Mouse (Mus musculus): ENCODE measurements around the gene Cdh22. TPM values are rescaled to one million over a fixed set of nuclear protein-coding genes. Genes with fewer than 3 reads are reported as not detected.

Cdh22 gene
- polyA plus RNA-seq, 1 experiment = 0.19 TPM

DNA sequence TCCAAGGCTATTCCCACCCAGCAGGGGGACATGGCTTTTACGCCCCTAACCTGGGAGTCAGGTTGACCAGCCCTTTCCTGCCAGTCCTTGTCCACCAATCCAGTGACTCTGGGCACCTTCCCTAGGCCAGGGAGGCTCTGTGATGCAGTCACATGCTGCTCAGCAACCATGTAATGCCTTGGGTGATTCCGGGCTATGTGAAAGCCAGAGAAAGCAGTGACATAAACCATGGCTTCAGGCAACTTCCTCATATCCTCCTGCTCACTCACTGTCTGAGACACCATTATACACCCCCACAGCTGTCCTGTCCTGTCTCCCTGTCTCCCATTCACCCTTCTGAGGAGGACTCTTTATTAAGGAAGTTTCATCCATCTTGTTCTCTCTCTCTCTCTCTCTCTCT is 144.0 kb downstream of the Cdh22 start, which contains the start of gene 1700025C18Rik:
1700025C18Rik (minus strand) TSS at position 101 of the 400 bp plus-strand sequence.
- 82% methylated on average over 2 of the region's 2 CpGs for WGBS
- no peak for TF ChIP-seq POLR2A (IDR thresholded peaks at IDR 0.05; ENCODE audit: low read depth, low read length)
- TF ChIP-seq CTCF (conservative IDR thresholded peaks at IDR 0.05; ENCODE audit: insufficient read depth, insufficient read length, low read depth, low read length) = no peak

DNA sequence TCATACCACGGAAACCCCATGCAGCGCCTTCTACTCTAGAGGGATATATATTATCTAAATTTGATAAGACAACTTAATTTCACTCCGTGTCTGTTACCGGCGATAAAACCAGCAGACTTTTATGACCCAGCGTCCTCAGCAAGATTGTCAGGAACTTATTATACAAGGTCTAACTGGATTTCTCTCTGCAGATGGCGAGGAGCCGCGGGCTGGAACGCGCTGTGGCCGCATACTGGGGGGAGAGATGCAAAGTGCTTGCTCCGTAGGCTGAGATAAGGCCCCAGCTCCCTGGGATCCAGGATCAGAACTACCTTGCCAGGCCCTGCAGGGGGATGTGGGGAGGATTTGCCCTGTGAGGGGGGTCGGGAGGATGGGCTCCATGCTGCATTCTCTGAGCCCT is 145.2 kb downstream of the Cdh22 start:
- H3K4me1 ChIP-seq (ENCODE audit: control insufficient read depth, insufficient read depth, low read length) = no peaks in the 10 kb centered on the region
- 38% methylated on average over 14 of the region's 14 CpGs for WGBS
- no peak overlapping the region for H3K4me3 ChIP-seq (ENCODE audit: insufficient read depth, low read depth, low read length)
- no peak for DNase-seq
- H3K27ac ChIP-seq (ENCODE audit: insufficient read depth, low read depth, low read length) = no peak overlapping the region
- no peaks in the 10 kb centered on the region for H3K36me3 ChIP-seq (ENCODE audit: control insufficient read depth, insufficient read depth, low read length)
- H3K27me3 ChIP-seq (replicated peaks; ENCODE audit: control insufficient read depth, insufficient read depth, low read length) = no peaks in the 10 kb centered on the region
- TF ChIP-seq POLR2A (IDR thresholded peaks at IDR 0.05; ENCODE audit: low read depth, low read length) (no peak), CTCF (conservative IDR thresholded peaks at IDR 0.05; ENCODE audit: insufficient read depth, insufficient read length, low read depth, low read length) (no peak)

More for the DNA sequence above, 144.0 kb downstream of the Cdh22 start, which contains the start of gene 1700025C18Rik:
- H3K27me3 ChIP-seq (replicated peaks; ENCODE audit: control insufficient read depth, insufficient read depth, low read length) = no peaks in the 10 kb centered on the region
- no peak within 1 kb of the TSS for H3K4me3 ChIP-seq (ENCODE audit: insufficient read depth, low read depth, low read length)
- DNase-seq = no peak
- H3K4me1 ChIP-seq (ENCODE audit: control insufficient read depth, insufficient read depth, low read length) = no peaks in the 10 kb centered on the region
- H3K27ac ChIP-seq (ENCODE audit: insufficient read depth, low read depth, low read length) = no peak within 1 kb of the TSS
- H3K36me3 ChIP-seq (ENCODE audit: control insufficient read depth, insufficient read depth, low read length) = no peaks in the 10 kb centered on the region

DNA sequence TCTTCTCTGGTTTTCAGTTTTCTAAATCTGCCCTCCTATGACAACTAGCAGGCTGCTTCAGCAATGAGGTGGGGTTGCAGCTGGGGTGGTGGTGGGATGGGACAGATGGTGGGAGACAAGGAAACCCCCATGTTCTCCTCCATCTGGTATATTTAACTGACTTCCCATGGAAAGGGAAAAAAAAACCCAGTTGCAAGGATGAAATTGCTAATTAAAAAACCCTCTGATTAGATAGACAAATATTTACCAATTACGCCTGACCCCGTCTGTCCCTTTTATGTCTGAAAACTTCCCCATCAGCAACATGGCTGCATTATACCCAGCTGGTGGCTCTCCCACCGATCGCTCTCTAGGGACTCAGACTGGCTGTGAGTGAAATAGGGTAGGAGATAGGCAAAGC is 148.0 kb downstream of the Cdh22 start:
- no peaks in the 10 kb centered on the region for H3K4me1 ChIP-seq (ENCODE audit: control insufficient read depth, insufficient read depth, low read length)
- no peaks in the 10 kb centered on the region for H3K36me3 ChIP-seq (ENCODE audit: control insufficient read depth, insufficient read depth, low read length)
- H3K27me3 ChIP-seq (replicated peaks; ENCODE audit: control insufficient read depth, insufficient read depth, low read length) = no peaks in the 10 kb centered on the region
- no peak overlapping the region for H3K27ac ChIP-seq (ENCODE audit: insufficient read depth, low read depth, low read length)
- no peak for TF ChIP-seq CTCF (conservative IDR thresholded peaks at IDR 0.05; ENCODE audit: insufficient read depth, insufficient read length, low read depth, low read length)
- TF ChIP-seq POLR2A (IDR thresholded peaks at IDR 0.05; ENCODE audit: low read depth, low read length) = no peak
- 87% methylated on average over 4 of the region's 4 CpGs for WGBS
- no peak for DNase-seq
- H3K4me3 ChIP-seq (ENCODE audit: insufficient read depth, low read depth, low read length) = no peak overlapping the region

DNA sequence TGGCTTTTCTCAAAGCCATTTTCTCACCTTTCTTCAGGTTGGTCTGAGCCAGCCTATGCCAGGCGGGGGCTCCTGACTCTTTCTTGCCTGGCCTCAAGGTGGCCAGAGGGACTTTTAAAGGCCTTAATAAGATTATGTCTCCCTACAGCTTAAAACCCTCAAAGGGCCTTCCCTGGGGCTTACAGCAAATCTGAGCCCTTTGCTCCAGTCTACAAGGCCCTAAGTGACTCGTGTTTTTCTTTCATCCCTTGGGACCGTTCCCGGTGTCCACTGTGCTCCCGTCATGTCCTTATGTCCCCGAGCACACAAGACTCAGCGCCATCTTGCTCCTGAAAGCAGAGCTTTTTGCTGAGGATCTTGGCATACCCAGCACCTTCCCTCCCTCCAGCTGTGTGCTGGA is 153.4 kb downstream of the Cdh22 start:
- Histone ChIP-seq H3K4me1 (ENCODE audit: control insufficient read depth, insufficient read depth, low read length) (no peaks in the 10 kb centered on the region), H3K4me3 (ENCODE audit: insufficient read depth, low read depth, low read length) (no peak overlapping the region), H3K27ac (ENCODE audit: insufficient read depth, low read depth, low read length) (no peak overlapping the region), H3K27me3 (replicated peaks; ENCODE audit: control insufficient read depth, insufficient read depth, low read length) (no peaks in the 10 kb centered on the region), H3K36me3 (ENCODE audit: control insufficient read depth, insufficient read depth, low read length) (no peaks in the 10 kb centered on the region)
- DNase-seq = no peak
- no peak for TF ChIP-seq POLR2A (IDR thresholded peaks at IDR 0.05; ENCODE audit: low read depth, low read length)
- TF ChIP-seq CTCF (conservative IDR thresholded peaks at IDR 0.05; ENCODE audit: insufficient read depth, insufficient read length, low read depth, low read length) = no peak
- WGBS = 38% methylated on average over 7 of the region's 7 CpGs

DNA sequence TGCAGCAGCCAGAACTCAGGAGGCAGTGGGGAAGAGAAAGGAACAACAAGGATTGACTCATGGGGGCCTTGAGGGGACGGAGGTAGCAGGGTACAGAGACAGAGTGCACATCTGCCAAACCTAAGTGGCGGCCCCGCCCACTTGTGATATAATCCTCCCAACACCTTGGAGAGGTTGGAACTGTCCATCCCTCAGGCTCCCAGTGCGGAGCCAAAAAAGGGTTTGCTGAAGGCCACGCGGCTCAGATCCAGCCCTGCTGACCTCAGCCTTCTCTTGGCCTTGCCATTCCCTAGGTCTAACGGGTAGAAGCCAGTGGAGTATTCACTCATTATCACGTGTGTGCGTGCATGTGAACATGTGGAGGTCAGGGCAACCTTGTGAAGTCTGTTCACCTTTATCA is 154.0 kb downstream of the Cdh22 start:
- no peak for TF ChIP-seq CTCF (conservative IDR thresholded peaks at IDR 0.05; ENCODE audit: insufficient read depth, insufficient read length, low read depth, low read length)
- no peak for TF ChIP-seq POLR2A (IDR thresholded peaks at IDR 0.05; ENCODE audit: low read depth, low read length)
- H3K27me3 ChIP-seq (replicated peaks; ENCODE audit: control insufficient read depth, insufficient read depth, low read length) = no peaks in the 10 kb centered on the region
- H3K27ac ChIP-seq (ENCODE audit: insufficient read depth, low read depth, low read length) = no peak overlapping the region
- no peak for DNase-seq
- H3K4me3 ChIP-seq (ENCODE audit: insufficient read depth, low read depth, low read length) = no peak overlapping the region
- H3K36me3 ChIP-seq (ENCODE audit: control insufficient read depth, insufficient read depth, low read length) = no peaks in the 10 kb centered on the region
- 32% methylated on average over 9 of the region's 9 CpGs for WGBS
- no peaks in the 10 kb centered on the region for H3K4me1 ChIP-seq (ENCODE audit: control insufficient read depth, insufficient read depth, low read length)

DNA sequence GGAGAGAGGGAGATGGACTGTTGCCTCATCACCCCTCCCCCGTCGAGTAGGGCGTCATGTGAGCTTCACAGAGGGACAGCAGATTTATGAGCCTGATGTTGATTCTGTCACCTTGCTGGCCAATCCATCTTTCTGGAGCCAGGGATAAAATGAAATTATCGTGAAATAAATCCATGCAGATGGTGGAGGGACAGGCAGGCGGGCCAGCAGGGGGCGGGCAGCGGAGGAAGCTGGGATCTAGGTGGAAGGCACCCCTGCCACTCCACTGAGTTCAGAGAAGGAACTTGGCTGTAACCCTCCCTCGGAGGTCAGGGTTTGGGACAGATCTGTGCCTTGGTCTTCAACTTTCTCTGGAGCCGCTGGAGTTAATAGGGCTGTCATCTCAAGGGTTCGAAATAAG is 156.0 kb downstream of the Cdh22 start:
- no peak overlapping the region for H3K27ac ChIP-seq (ENCODE audit: insufficient read depth, low read depth, low read length)
- TF ChIP-seq POLR2A (IDR thresholded peaks at IDR 0.05; ENCODE audit: low read depth, low read length) = no peak
- TF ChIP-seq CTCF (conservative IDR thresholded peaks at IDR 0.05; ENCODE audit: insufficient read depth, insufficient read length, low read depth, low read length) = no peak
- H3K36me3 ChIP-seq (ENCODE audit: control insufficient read depth, insufficient read depth, low read length) = no peaks in the 10 kb centered on the region
- H3K4me3 ChIP-seq (ENCODE audit: insufficient read depth, low read depth, low read length) = no peak overlapping the region
- no peaks in the 10 kb centered on the region for H3K4me1 ChIP-seq (ENCODE audit: control insufficient read depth, insufficient read depth, low read length)
- 17% methylated on average over 10 of the region's 10 CpGs for WGBS
- H3K27me3 ChIP-seq (replicated peaks; ENCODE audit: control insufficient read depth, insufficient read depth, low read length) = no peaks in the 10 kb centered on the region
- no peak for DNase-seq

DNA sequence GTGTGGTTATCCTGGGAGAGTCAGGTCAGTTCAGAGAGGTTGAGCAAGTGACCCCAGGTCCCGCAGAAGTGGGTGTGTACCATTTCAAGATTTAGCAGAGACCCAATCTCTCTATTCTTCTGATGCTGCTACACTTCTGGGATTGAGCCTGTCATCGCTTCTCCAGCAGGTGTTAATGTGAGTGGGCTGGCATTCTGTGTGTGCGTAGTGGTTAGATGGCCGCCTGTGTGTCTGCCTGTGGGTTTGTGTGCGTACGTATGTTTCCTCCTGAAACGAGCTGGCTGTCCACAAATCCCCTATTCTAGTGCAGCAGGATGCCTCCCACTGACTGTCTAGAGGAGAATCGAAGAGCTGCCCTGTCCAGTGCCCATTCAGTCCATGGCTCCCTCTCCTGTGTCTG is 156.6 kb downstream of the Cdh22 start:
- WGBS = 59% methylated on average over 8 of the region's 8 CpGs

More for the DNA sequence above, 156.6 kb downstream of the Cdh22 start:
- no peak overlapping the region for H3K27ac ChIP-seq (ENCODE audit: insufficient read depth, low read depth, low read length)
- no peak overlapping the region for H3K4me3 ChIP-seq (ENCODE audit: insufficient read depth, low read depth, low read length)
- TF ChIP-seq CTCF (conservative IDR thresholded peaks at IDR 0.05; ENCODE audit: insufficient read depth, insufficient read length, low read depth, low read length) (no peak), POLR2A (IDR thresholded peaks at IDR 0.05; ENCODE audit: low read depth, low read length) (no peak)
- H3K36me3 ChIP-seq (ENCODE audit: control insufficient read depth, insufficient read depth, low read length) = no peaks in the 10 kb centered on the region
- H3K27me3 ChIP-seq (replicated peaks; ENCODE audit: control insufficient read depth, insufficient read depth, low read length) = no peaks in the 10 kb centered on the region
- no peak for DNase-seq
- no peaks in the 10 kb centered on the region for H3K4me1 ChIP-seq (ENCODE audit: control insufficient read depth, insufficient read depth, low read length)

Measured in kidney, adult 2 months (tissue).